Mouse (Mus musculus) neural tube, embryonic 14.5 days (tissue): ENCODE results near the gene Apc2. TPM values are rescaled to one million over a fixed set of nuclear protein-coding genes. Genes with fewer than 3 reads are reported as not detected.
A peak's percentile ranks its signal among the peaks of the same experiment; 100 is the strongest.

ENCODE experiments used
- ATAC-seq: fragments of 200-750 bp; cut with Nextera tagmentation; 2 replicates; pipeline ENCODE4 v1.8.0; 2017; ENCODE audit warnings: low read depth, mild to moderate bottlenecking, moderate TSS enrichment, moderate library complexity
- H3K27ac ChIP-seq: fragments of 300-500 bp; sonication (generic); 2 replicates; pipeline ENCODE4 v1.5.1; 2014; ENCODE audit warnings: low read depth, mild to moderate bottlenecking, control low read depth, low read length, moderate library complexity, mixed read lengths
- H3K27me3 ChIP-seq: fragments of 300-500 bp; sonication (generic); 2 replicates; pipeline ENCODE4 v1.6.1; 2014; ENCODE audit warnings: low read length; ENCODE audit not compliant: control insufficient read depth, insufficient read depth
- H3K36me3 ChIP-seq: fragments of 300-500 bp; sonication (generic); 2 replicates; pipeline ENCODE4 v1.6.1; 2014; ENCODE audit warnings: low read length, mixed read lengths; ENCODE audit not compliant: control insufficient read depth, insufficient read depth
- H3K4me1 ChIP-seq: fragments of 300-500 bp; sonication (generic); 2 replicates; pipeline ENCODE4 v1.6.1; 2014; ENCODE audit warnings: low read length; ENCODE audit not compliant: control insufficient read depth, insufficient read depth
- H3K4me2 ChIP-seq: fragments of 300-500 bp; sonication (generic); 2 replicates; pipeline ENCODE4 v1.6.1; 2014; ENCODE audit warnings: mild to moderate bottlenecking, low read depth, low read length, control low read depth
- H3K4me3 ChIP-seq: fragments of 300-500 bp; sonication (generic); 2 replicates; pipeline ENCODE4 v1.5.1; 2014; ENCODE audit warnings: low read depth, low read length, control low read depth, mixed read lengths
- H3K9ac ChIP-seq: fragments of 300-500 bp; sonication (generic); replicated peaks from 2 replicates; pipeline ENCODE4 v1.6.1; 2014; ENCODE audit warnings: low read depth, mild to moderate bottlenecking, control low read depth, low read length, mixed read lengths
- H3K9me3 ChIP-seq: fragments of 300-500 bp; sonication (generic); 2 replicates; pipeline ENCODE4 v1.6.1; 2016; ENCODE audit warnings: low read length; ENCODE audit not compliant: control insufficient read depth
- WGBS: fragments of 180-500 bp; shearing (Covaris S2); extraction: QIAGEN DNeasy Blood & Tissue Kit; methylation state at CpG from one replicate; pipeline ENCODE4 v1.1.7; 2014; 5-methylcytosine and 5-hydroxymethylcytosine counted together
- polyA plus RNA-seq: library from polyadenylated mRNA; unstranded; fragments of >200 nt; fragmentation: Nextera tagmentation; extraction: Ambion mirVana; gene quantifications from 2 replicates; pipeline ENCODE4 v1.2.1, GENCODE M21; 2014

Apc2 gene
- polyA plus RNA-seq, 1 experiment from 2014 or later, result 231 TPM

- Histone ChIP-seq H3K27me3 (no peaks in the 10 kb centered on the region), H3K36me3 (peaks cover 42% of the 10 kb centered on the region), H3K27ac (no peak overlapping the region), H3K9me3 (no peaks in the 10 kb centered on the region), H3K4me2 (no peak overlapping the region), H3K4me1 (peaks cover 11% of the 10 kb centered on the region), H3K4me3 (no peak overlapping the region), H3K9ac (no peak overlapping the region)
- 88% methylated on average over 6 of the region's 6 CpGs for WGBS
- no peak for ATAC-seq
These were observed 42.2 kb upstream of the Apc2 start for GRCm38 (mm10) chr10:80253551-80253950.

- no peak for ATAC-seq
- H3K4me3 ChIP-seq, result no peak overlapping the region
- no peak overlapping the region for H3K27ac ChIP-seq
- H3K27me3 ChIP-seq, result no peaks in the 10 kb centered on the region
- H3K4me2 ChIP-seq, result no peak overlapping the region
- 98% methylated on average over 26 of the region's 26 CpGs for WGBS
- H3K9ac ChIP-seq, result no peak overlapping the region
- H3K9me3 ChIP-seq, result no peaks in the 10 kb centered on the region
- H3K36me3 ChIP-seq, result peaks cover 47% of the 10 kb centered on the region
- H3K4me1 ChIP-seq, result peaks cover 12% of the 10 kb centered on the region
These were observed 41.2 kb upstream of the Apc2 start for GRCm38 (mm10) chr10:80254331-80255297.

GRCm38 (mm10) chr10:80255881-80256535, 39.8 kb upstream of the Apc2 start:
- Histone ChIP-seq H3K9ac (no peak overlapping the region), H3K4me3 (no peak overlapping the region), H3K36me3 (peaks cover 47% of the 10 kb centered on the region), H3K4me1 (peaks cover 13% of the 10 kb centered on the region), H3K27me3 (no peaks in the 10 kb centered on the region), H3K27ac (no peak overlapping the region), H3K4me2 (no peak overlapping the region), H3K9me3 (no peaks in the 10 kb centered on the region)
- WGBS, result 87% methylated on average over 5 of the region's 5 CpGs
- no peak for ATAC-seq

GRCm38 (mm10) chr10:80257936-80258335, 37.8 kb upstream of the Apc2 start:
- ATAC-seq, result no peak
- H3K4me3 ChIP-seq, result no peak overlapping the region
- H3K36me3 ChIP-seq, result peaks cover 47% of the 10 kb centered on the region
- 0 out of 2 replicates have a peak overlapping the region, but pooled peaks have one; percentile 11 for H3K9ac ChIP-seq
- no peak overlapping the region for H3K4me2 ChIP-seq
- H3K9me3 ChIP-seq, result no peaks in the 10 kb centered on the region
- H3K27ac ChIP-seq, result no peak overlapping the region
- H3K27me3 ChIP-seq, result no peaks in the 10 kb centered on the region
- peaks cover 15% of the 10 kb centered on the region for H3K4me1 ChIP-seq
- 86% methylated on average over 2 of the region's 2 CpGs for WGBS

GRCm38 (mm10) chr10:80258752-80259462, 36.9 kb upstream of the Apc2 start:
- no peak for ATAC-seq

GRCm38 (mm10) chr10:80259463-80259805, 36.3 kb upstream of the Apc2 start:
- Histone ChIP-seq H3K9ac (no peak overlapping the region), H3K36me3 (peaks cover 38% of the 10 kb centered on the region), H3K27ac (no peak overlapping the region), H3K4me3 (no peak overlapping the region), H3K27me3 (no peaks in the 10 kb centered on the region), H3K4me2 (peak overlapping the region; percentile 78; the same call in 1 of the 2 replicates), H3K4me1 (peaks cover 15% of the 10 kb centered on the region), H3K9me3 (no peaks in the 10 kb centered on the region)
- 72% methylated on average over 6 of the region's 6 CpGs for WGBS
- no peak for ATAC-seq

More at GRCm38 (mm10) chr10:80258752-80259462, 36.9 kb upstream of the Apc2 start:
- Histone ChIP-seq H3K27me3 (no peaks in the 10 kb centered on the region), H3K9me3 (no peaks in the 10 kb centered on the region), H3K9ac (no peak overlapping the region), H3K27ac (no peak overlapping the region), H3K4me3 (no peak overlapping the region), H3K4me2 (0 out of 2 replicates have a peak overlapping the region, but pooled peaks have one; percentile 78), H3K4me1 (peaks cover 15% of the 10 kb centered on the region), H3K36me3 (peaks cover 43% of the 10 kb centered on the region)
- WGBS, result 91% methylated on average over 14 of the region's 14 CpGs

GRCm38 (mm10) chr10:80259861-80260641, 35.7 kb upstream of the Apc2 start:
- peak overlapping the region; percentile 70 for H3K9ac ChIP-seq
- H3K9me3 ChIP-seq, result no peaks in the 10 kb centered on the region
- ATAC-seq, result no peak
- H3K4me2 ChIP-seq, result peak overlapping the region; percentile 78
- peak overlapping the region; percentile 85 for H3K27ac ChIP-seq
- no peaks in the 10 kb centered on the region for H3K27me3 ChIP-seq
- H3K4me1 ChIP-seq, result peaks cover 15% of the 10 kb centered on the region
- 5% methylated on average over 19 of the region's 19 CpGs for WGBS
- peaks cover 34% of the 10 kb centered on the region for H3K36me3 ChIP-seq
- peak overlapping the region; percentile 39 for H3K4me3 ChIP-seq
